Mouse (Mus musculus) lung, adult 2 months (tissue): ENCODE data around the gene Lrrc32. TPM values are rescaled to one million over a fixed set of nuclear protein-coding genes. Genes with fewer than 3 reads are reported as not detected.

ENCODE experiments used
- DNase-seq: peaks from one replicate; pipeline ENCODE4 v3.0.0; 2022
- H3K4me1 ChIP-seq: fragments of 200-500 bp; 2 replicates; pipeline ENCODE4 v1.6.1; 2011; ENCODE audit warnings: low read length; ENCODE audit not compliant: control insufficient read depth, insufficient read depth
- H3K4me3 ChIP-seq: fragments of 200-500 bp; replicated peaks from 2 replicates; pipeline ENCODE3; 2011; ENCODE audit warnings: low read depth, mild to moderate bottlenecking, control low read depth, low read length; ENCODE audit errors: extremely low read depth
- CTCF ChIP-seq: fragments of 200-500 bp; IDR thresholded peaks from 2 replicates; pipeline ENCODE4 v1.5.1; 2011; ENCODE audit warnings: mild to moderate bottlenecking, low read length, control low read depth; ENCODE audit not compliant: insufficient read depth
- POLR2A ChIP-seq: fragments of 200-500 bp; IDR thresholded peaks from 2 replicates; pipeline ENCODE4 v1.6.1; 2011; ENCODE audit warnings: low read depth, mild to moderate bottlenecking, control low read depth, low read length, borderline replicate concordance; ENCODE audit errors: extremely low read depth
- WGBS: fragments of 180-500 bp; shearing (Covaris S2); methylation state at CpG from one replicate; pipeline ENCODE4 v1.1.7; 2018; 5-methylcytosine and 5-hydroxymethylcytosine counted together
- polyA plus RNA-seq: library from polyadenylated mRNA; depleted of rRNA; stranded (reverse); fragments of >200 nt; gene quantifications from 2 replicates; pipeline ENCODE4 v1.2.3, GENCODE M21; 2012

Lrrc32 gene
- polyA plus RNA-seq, 1 experiment = 38.4 TPM

GRCm38 (mm10) chr7:98524869-98525699, 36.0 kb downstream of the Lrrc32 start:
- Histone ChIP-seq H3K4me1 (peaks cover 22% of the 10 kb centered on the region), H3K4me3 (no peak overlapping the region)
- no peak for TF ChIP-seq POLR2A
- TF ChIP-seq CTCF = no peak
- WGBS = 73% methylated on average over 6 of the region's 6 CpGs
- DNase-seq = no peak

GRCm38 (mm10) chr7:98527085-98527484, 38.0 kb downstream of the Lrrc32 start:
- Histone ChIP-seq H3K4me1 (peaks cover 22% of the 10 kb centered on the region), H3K4me3 (no peak overlapping the region)
- 98% methylated on average over 3 of the region's 3 CpGs for WGBS
- no peak for DNase-seq
- TF ChIP-seq CTCF (no peak), POLR2A (no peak)

GRCm38 (mm10) chr7:98531612-98532011, 42.5 kb downstream of the Lrrc32 start:
- 44% methylated on average over 7 of the region's 7 CpGs for WGBS
- no peak for DNase-seq
- Histone ChIP-seq H3K4me3 (no peak overlapping the region), H3K4me1 (no peaks in the 10 kb centered on the region; the same call in 1 of the 2 replicates)
- TF ChIP-seq CTCF = no peak
- TF ChIP-seq POLR2A = no peak

GRCm38 (mm10) chr7:98532981-98533380, 43.9 kb downstream of the Lrrc32 start:
- DNase-seq = no peak
- TF ChIP-seq CTCF (no peak), POLR2A (no peak)
- H3K4me3 ChIP-seq = no peak overlapping the region
- no peaks in the 10 kb centered on the region; the same call in 1 of the 2 replicates for H3K4me1 ChIP-seq
- WGBS = 96% methylated on average over 4 of the region's 4 CpGs

DNA sequence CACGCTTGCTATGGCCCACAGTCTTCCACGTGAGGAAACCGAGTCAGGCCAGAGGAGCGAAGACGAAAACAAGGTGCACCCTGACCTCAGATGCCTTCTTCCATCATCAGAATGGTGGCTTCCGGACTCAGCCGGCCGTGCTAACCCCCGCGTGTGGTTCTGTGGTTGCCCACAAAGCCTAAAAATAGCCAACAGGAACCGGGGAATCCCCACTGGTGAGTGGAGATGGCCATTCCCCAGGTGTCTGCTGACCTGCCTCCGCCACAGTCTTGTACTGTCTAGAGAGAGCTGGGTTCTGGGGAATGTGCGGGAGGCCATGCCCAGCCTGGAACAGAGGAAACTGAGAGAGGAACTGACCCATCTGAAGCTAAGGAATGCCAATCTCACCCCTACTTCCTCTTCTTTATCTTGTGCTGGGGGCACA, 45.4 kb downstream of the Lrrc32 start:
- H3K4me3 ChIP-seq = no peak overlapping the region
- 75% methylated on average over 13 of the region's 13 CpGs for WGBS
- H3K4me1 ChIP-seq = no peaks in the 10 kb centered on the region; the same call in 1 of the 2 replicates
- DNase-seq = no peak
- no peak for TF ChIP-seq CTCF

- H3K4me1 ChIP-seq = no peaks in the 10 kb centered on the region; the same call in 1 of the 2 replicates
- no peak for TF ChIP-seq POLR2A
- TF ChIP-seq CTCF = no peak
- DNase-seq = no peak
- no peak overlapping the region for H3K4me3 ChIP-seq
- 90% methylated on average over 6 of the region's 6 CpGs for WGBS
Measured at GRCm38 (mm10) chr7:98535191-98535590, 46.1 kb downstream of the Lrrc32 start.

- no peak for TF ChIP-seq CTCF
- no peak for TF ChIP-seq POLR2A
- Histone ChIP-seq H3K4me3 (no peak overlapping the region), H3K4me1 (no peaks in the 10 kb centered on the region; the same call in 1 of the 2 replicates)
- DNase-seq = no peak
- WGBS = 87% methylated on average over 4 of the region's 4 CpGs
Measured at GRCm38 (mm10) chr7:98535882-98536281, 46.8 kb downstream of the Lrrc32 start.

- DNase-seq = no peak
- 51% methylated on average over 9 of the region's 10 CpGs for WGBS
- no peak for TF ChIP-seq CTCF
- no peak for TF ChIP-seq POLR2A
Measured at GRCm38 (mm10) chr7:98537210-98537966, 48.3 kb downstream of the Lrrc32 start.

DNA sequence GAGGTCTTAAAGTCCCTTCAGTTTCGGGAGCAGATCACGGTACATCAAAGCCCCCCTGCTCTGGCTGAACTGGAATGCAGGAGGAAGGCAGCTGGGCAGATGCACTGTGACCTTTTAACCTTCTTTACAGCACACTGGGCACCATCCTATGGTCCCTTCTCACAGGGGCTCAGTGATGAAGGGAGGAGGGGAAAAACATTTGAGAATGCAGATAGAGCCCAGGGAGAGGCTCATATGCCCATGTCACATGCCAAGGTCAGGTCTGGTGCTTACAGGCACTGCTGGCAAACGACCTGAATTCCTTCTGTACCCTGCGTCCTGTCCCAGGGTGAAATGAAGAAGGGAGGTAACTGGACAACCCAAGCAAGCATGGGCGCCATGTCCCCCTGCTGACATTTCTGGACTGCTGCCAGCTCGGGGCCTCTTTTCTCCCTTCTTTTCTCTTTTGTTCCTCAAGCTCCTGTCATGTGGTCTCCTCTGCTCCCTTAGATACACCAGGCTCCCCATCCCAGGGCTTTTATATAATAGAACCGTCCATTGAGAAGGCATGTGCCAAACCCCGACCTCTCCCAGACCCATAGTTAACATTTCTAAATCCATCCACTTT, 49.0 kb downstream of the Lrrc32 start:
- no peaks in the 10 kb centered on the region; the same call in 1 of the 2 replicates for H3K4me1 ChIP-seq
- no peak for DNase-seq
- H3K4me3 ChIP-seq = no peak overlapping the region
- TF ChIP-seq CTCF (no peak), POLR2A (no peak)
- WGBS = 61% methylated on average over 8 of the region's 8 CpGs

More at GRCm38 (mm10) chr7:98537210-98537966, 48.3 kb downstream of the Lrrc32 start:
- Histone ChIP-seq H3K4me1 (no peaks in the 10 kb centered on the region; the same call in 1 of the 2 replicates), H3K4me3 (no peak overlapping the region)

DNA sequence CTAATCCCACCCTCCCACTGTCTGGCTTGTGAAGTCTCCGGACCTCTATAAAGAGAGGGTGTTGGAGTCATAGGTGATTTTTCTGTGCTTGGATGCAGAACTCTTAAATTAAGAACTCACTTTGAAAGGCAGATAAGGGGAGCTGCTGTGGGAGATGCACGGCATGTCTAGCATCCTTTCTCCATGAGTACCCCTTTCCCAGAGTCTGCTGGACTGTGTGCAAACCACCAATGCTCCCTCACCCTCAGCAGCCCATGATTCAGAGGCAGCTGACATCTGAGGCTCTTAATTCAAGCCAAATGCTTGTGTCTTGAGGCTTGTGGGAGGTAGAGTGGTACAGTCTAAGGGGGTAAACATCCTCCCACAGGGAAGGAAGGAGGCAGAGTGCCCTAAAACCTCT, 51.8 kb downstream of the Lrrc32 start:
- 84% methylated on average over 2 of the region's 2 CpGs for WGBS
- TF ChIP-seq CTCF = no peak
- Histone ChIP-seq H3K4me1 (peaks cover 11% of the 10 kb centered on the region), H3K4me3 (no peak overlapping the region)
- DNase-seq = no peak
